Mouse (Mus musculus): ENCODE measurements around the gene Ppp1r12a.

GRCm38 (mm10) chr10:108298841-108299545 lies 137.0 kb downstream of the Ppp1r12a start:
- TF ChIP-seq GATA1 (IDR thresholded peaks at IDR 0.05; ENCODE audit: low read length) = no peak
- TF ChIP-seq TAL1 (IDR thresholded peaks at IDR 0.05; ENCODE audit: low read length) = no peak

Measured in erythroblast, embryonic 14.5 days (primary cell).